Mouse (Mus musculus) forebrain, embryonic 14.5 days (tissue): ENCODE measurements around the gene Anpep. TPM values are rescaled to one million over a fixed set of nuclear protein-coding genes. Genes with fewer than 3 reads are reported as not detected.

ENCODE experiments used
- ATAC-seq: fragments of 200-750 bp; cut with Nextera tagmentation; 2 replicates; pipeline ENCODE4 v1.8.0; 2017; ENCODE audit warnings: mild to moderate bottlenecking, moderate library complexity
- DNase-seq: peaks from one replicate; pipeline ENCODE4 v3.0.0-alpha.2; 2015; ENCODE audit warnings: low spot score
- H3K27ac ChIP-seq: fragments of 300-500 bp; sonication (generic); 2 replicates; pipeline ENCODE4 v1.5.1; 2014; ENCODE audit warnings: low read depth, mild to moderate bottlenecking, control low read depth, low read length, moderate library complexity
- H3K27me3 ChIP-seq: fragments of 300-500 bp; sonication (generic); replicated peaks from 2 replicates; pipeline ENCODE4 v1.6.1; 2014; ENCODE audit warnings: low read length, control low read depth, mixed read lengths; ENCODE audit not compliant: control insufficient read depth, insufficient read depth
- H3K36me3 ChIP-seq: fragments of 300-500 bp; sonication (generic); 2 replicates; pipeline ENCODE4 v1.6.1; 2014; ENCODE audit warnings: low read length, control low read depth; ENCODE audit not compliant: control insufficient read depth, insufficient read depth
- H3K4me1 ChIP-seq: fragments of 300-500 bp; sonication (generic); 2 replicates; pipeline ENCODE4 v1.6.1; 2014; ENCODE audit warnings: antibody characterized with exemption, low read length, control low read depth; ENCODE audit not compliant: control insufficient read depth, insufficient read depth
- H3K4me2 ChIP-seq: fragments of 300-500 bp; sonication (generic); 2 replicates; pipeline ENCODE4 v1.6.1; 2014; ENCODE audit warnings: mild to moderate bottlenecking, control low read depth, low read length
- H3K4me3 ChIP-seq: fragments of 300-500 bp; sonication (generic); 2 replicates; pipeline ENCODE4 v1.5.1; 2014; ENCODE audit warnings: low read depth, low read length, control low read depth
- H3K9ac ChIP-seq: fragments of 300-500 bp; sonication (generic); 2 replicates; pipeline ENCODE4 v1.6.1; 2014; ENCODE audit warnings: mild to moderate bottlenecking, low read length, control low read depth, moderate library complexity
- H3K9me3 ChIP-seq: fragments of 300-500 bp; sonication (generic); replicated peaks from 2 replicates; pipeline ENCODE4 v1.6.1; 2016; ENCODE audit warnings: low read length, control low read depth, mixed read lengths; ENCODE audit not compliant: control insufficient read depth
- WGBS: fragments of 180-500 bp; shearing (Covaris S2); extraction: QIAGEN DNeasy Blood & Tissue Kit; methylation state at CpG from one replicate; pipeline ENCODE4 v1.1.7; 2014; 5-methylcytosine and 5-hydroxymethylcytosine counted together
- polyA plus RNA-seq: library from polyadenylated mRNA; unstranded; fragments of >200 nt; fragmentation: Nextera tagmentation; extraction: Ambion mirVana; gene quantifications from 2 replicates; pipeline ENCODE4 v1.2.1, GENCODE M21; 2014

Anpep gene
- polyA plus RNA-seq, 1 experiment from 2014 or later: 2.7 TPM

DNA sequence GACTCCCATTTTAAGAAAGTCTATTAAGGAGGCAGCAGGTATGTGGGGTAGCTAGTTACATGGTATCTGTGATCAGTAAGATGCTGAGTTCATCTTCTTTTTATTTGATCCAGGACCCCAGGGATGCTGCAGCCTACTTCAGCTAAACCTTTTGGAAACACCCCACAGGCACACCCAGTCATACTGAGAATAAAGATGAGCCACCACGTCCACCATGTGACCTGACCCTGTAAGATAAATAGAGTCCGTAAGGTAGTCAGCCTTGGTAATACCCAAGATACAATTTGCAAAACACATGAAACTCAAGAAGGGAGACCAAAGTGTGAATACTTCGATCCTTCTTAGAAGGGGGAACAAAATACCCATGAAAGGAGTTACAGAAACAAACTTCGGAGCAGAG lies 4.6 kb downstream of the Anpep start:
- Histone ChIP-seq H3K27ac (no peak overlapping the region), H3K4me2 (no peak overlapping the region), H3K4me3 (no peak overlapping the region), H3K36me3 (no peaks in the 10 kb centered on the region), H3K4me1 (no peaks in the 10 kb centered on the region), H3K9ac (no peak overlapping the region), H3K9me3 (no peaks in the 10 kb centered on the region), H3K27me3 (no peaks in the 10 kb centered on the region)
- WGBS: 88% methylated on average over 4 of the region's 4 CpGs
- DNase-seq (no peak), ATAC-seq (no peak)

GRCm38 (mm10) chr7:79847456-79848451 lies 13.1 kb downstream of the Anpep start:
- H3K36me3 ChIP-seq: no peaks in the 10 kb centered on the region
- DNase-seq (peak; percentile 44), ATAC-seq (no peak)
- 0 out of 2 replicates have a peak, but pooled peaks cover 3% of the 10 kb centered on the region for H3K4me1 ChIP-seq
- H3K9ac ChIP-seq: peak overlapping the region; percentile 35; the same call in 1 of the 2 replicates
- peak overlapping the region; percentile 52 for H3K4me2 ChIP-seq
- H3K27ac ChIP-seq: no peak overlapping the region
- H3K27me3 ChIP-seq: peaks cover 9% of the 10 kb centered on the region
- no peaks in the 10 kb centered on the region for H3K9me3 ChIP-seq
- WGBS: 11% methylated on average over 53 of the region's 53 CpGs
- H3K4me3 ChIP-seq: peak overlapping the region; percentile 25

DNA sequence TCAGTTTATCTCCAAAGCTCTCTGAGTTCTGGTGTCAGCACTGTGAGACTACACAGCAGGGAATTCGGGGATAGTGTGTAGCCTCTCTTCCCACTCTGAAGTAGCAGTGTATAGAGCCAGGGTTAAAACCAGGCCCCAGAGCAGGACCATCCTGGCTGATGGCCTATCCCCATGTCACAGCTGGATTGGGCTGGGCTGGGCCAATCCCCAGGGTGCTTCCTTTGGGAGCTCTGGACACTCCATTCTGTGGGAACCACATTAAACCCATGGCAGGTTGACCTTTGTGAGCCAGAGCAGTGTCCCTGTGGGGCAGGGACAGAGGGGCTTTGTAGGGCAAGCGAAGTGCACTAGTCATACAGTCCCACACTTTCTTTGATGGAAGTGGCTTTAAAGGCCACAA lies 14.5 kb downstream of the Anpep start:
- Histone ChIP-seq H3K36me3 (no peaks in the 10 kb centered on the region), H3K27ac (no peak overlapping the region), H3K9me3 (no peaks in the 10 kb centered on the region), H3K9ac (no peak overlapping the region), H3K4me2 (no peak overlapping the region), H3K4me1 (0 out of 2 replicates have a peak, but pooled peaks cover 3% of the 10 kb centered on the region), H3K4me3 (no peak overlapping the region), H3K27me3 (peaks cover 9% of the 10 kb centered on the region)
- no peak for DNase-seq
- WGBS: 72% methylated on average over 2 of the region's 2 CpGs
- no peak for ATAC-seq

GRCm38 (mm10) chr7:79844090-79844802 lies 16.6 kb downstream of the Anpep start:
- H3K4me1 ChIP-seq: 0 out of 2 replicates have a peak, but pooled peaks cover 3% of the 10 kb centered on the region
- no peak for ATAC-seq
- WGBS: 80% methylated on average over 8 of the region's 8 CpGs

DNA sequence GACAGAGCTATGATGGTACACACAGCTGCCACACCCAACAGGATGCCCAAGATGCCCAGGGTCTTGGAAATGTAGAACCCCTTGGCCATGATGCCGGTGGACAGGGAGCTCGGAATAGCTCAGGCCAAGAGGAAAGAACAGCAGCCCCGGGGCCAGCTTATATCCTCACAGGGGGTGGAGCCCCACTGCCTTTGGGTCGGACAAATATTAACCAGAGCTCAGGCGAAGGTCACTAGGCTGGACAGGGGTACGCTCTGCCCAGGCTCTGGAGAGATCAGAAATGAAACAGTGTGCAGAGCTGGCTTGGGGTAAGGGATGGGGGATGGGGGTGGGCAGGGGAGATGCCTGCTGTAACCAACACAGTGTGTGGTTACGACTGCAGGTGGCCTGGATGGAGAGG lies 18.7 kb downstream of the Anpep start:
- H3K9me3 ChIP-seq: no peaks in the 10 kb centered on the region
- H3K27ac ChIP-seq: no peak overlapping the region
- 80% methylated on average over 7 of the region's 7 CpGs for WGBS
- H3K4me3 ChIP-seq: no peak overlapping the region
- no peaks in the 10 kb centered on the region for H3K4me1 ChIP-seq
- DNase-seq (no peak), ATAC-seq (no peak)
- no peak overlapping the region for H3K9ac ChIP-seq
- H3K36me3 ChIP-seq: no peaks in the 10 kb centered on the region
- H3K4me2 ChIP-seq: no peak overlapping the region
- peaks cover 1% of the 10 kb centered on the region; the same call in 1 of the 2 replicates for H3K27me3 ChIP-seq

More at GRCm38 (mm10) chr7:79844090-79844802, 16.6 kb downstream of the Anpep start:
- Histone ChIP-seq H3K9me3 (no peaks in the 10 kb centered on the region), H3K27ac (no peak overlapping the region), H3K4me2 (no peak overlapping the region), H3K4me3 (no peak overlapping the region), H3K36me3 (no peaks in the 10 kb centered on the region), H3K27me3 (peaks cover 9% of the 10 kb centered on the region), H3K9ac (no peak overlapping the region)
- no peak for DNase-seq

DNA sequence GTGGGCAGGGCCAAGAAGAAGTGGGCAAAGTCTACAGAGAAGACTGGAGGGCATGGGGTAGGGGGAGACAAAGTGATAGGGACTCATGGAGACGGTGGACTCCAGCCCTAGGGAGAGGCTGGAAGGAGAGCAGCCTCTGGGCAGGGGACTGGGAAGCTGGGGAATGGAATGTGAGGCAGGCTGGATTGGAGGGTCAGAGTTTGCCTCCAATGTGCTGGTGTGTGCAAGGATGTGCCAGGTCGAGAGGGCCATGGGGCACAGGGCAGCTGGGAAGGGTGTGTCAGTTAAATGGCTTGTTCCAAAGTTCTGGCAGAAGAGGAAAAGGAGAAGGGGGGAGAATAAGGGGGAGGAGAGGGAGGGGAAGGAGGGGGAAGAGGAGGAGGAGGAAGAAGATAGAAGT lies 23.6 kb downstream of the Anpep start:
- WGBS: 64% methylated on average over 2 of the region's 2 CpGs
- Histone ChIP-seq H3K4me2 (no peak overlapping the region), H3K4me1 (no peaks in the 10 kb centered on the region), H3K27ac (no peak overlapping the region), H3K36me3 (no peaks in the 10 kb centered on the region), H3K9me3 (no peaks in the 10 kb centered on the region), H3K27me3 (no peaks in the 10 kb centered on the region), H3K4me3 (no peak overlapping the region), H3K9ac (no peak overlapping the region)
- ATAC-seq (no peak), DNase-seq (no peak)

DNA sequence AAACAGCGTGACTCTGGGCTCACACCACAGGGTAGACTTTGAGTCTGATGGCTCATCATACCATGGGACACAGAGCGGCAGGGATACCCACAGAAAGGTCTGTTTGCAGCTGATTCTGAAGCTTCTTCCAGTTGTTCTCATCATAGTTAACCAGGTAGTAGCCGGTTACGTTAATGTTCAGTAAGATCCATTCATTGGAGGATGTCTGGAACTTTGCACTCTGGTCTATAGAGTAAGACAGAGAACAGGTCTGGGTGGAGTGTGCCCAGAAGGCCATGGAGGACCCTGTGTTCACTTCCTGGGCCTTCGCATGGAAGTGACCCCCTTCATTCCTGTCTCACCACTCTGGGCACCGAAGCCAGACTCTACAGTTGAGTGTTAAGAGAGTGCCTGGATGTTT lies 25.7 kb downstream of the Anpep start:
- H3K9ac ChIP-seq: no peak overlapping the region
- H3K27ac ChIP-seq: no peak overlapping the region
- H3K4me3 ChIP-seq: no peak overlapping the region
- 97% methylated on average over 6 of the region's 6 CpGs for WGBS
- no peaks in the 10 kb centered on the region for H3K4me1 ChIP-seq
- ATAC-seq (no peak), DNase-seq (no peak)
- H3K27me3 ChIP-seq: no peaks in the 10 kb centered on the region
- no peaks in the 10 kb centered on the region for H3K9me3 ChIP-seq
- no peaks in the 10 kb centered on the region for H3K36me3 ChIP-seq
- no peak overlapping the region for H3K4me2 ChIP-seq

DNA sequence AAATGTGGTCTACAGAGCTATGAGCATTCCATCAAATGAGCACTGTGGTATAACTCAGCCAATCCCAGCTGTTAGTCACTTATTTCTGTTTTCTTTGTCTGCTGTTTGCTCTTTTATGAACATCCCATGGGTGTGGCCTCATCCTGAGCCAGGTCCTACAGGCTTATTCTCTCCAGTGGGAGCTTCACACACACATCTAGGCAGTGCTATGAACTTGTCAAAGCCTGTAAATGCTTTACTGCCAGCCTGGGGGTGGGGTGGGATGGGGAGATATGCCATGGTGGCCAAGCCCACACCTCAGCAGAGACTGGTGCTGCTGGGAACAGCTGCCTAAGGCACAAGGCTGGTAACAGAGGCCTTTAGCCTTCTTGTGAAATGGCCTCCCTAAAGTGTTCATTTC lies 27.9 kb downstream of the Anpep start:
- no peak overlapping the region for H3K9ac ChIP-seq
- no peaks in the 10 kb centered on the region for H3K9me3 ChIP-seq
- ATAC-seq: no peak

More for the DNA sequence above, 27.9 kb downstream of the Anpep start:
- Histone ChIP-seq H3K4me3 (no peak overlapping the region), H3K36me3 (no peaks in the 10 kb centered on the region), H3K4me1 (no peaks in the 10 kb centered on the region), H3K4me2 (no peak overlapping the region), H3K27ac (no peak overlapping the region), H3K27me3 (no peaks in the 10 kb centered on the region)
- no peak for DNase-seq
